Mouse (Mus musculus) spleen, adult 10 weeks (tissue): Measurements from ENCODE around the gene Mup11. TPM values are rescaled to one million over a fixed set of nuclear protein-coding genes. Genes with fewer than 3 reads are reported as not detected.

ENCODE experiments used
- polyA plus RNA-seq: library from polyadenylated mRNA; stranded (reverse); fragments of 350-450 nt; fragmentation: Illumina TruSeq; extraction: RNeasy Lipid Tissue Mini Kit (QIAGEN cat#74804); gene quantifications from one replicate; pipeline ENCODE4 v1.2.3, GENCODE M21; 2015; ENCODE audit warnings: low replicate concordance; ENCODE audit not compliant: insufficient read depth

Gene Mup11
- not detected for polyA plus RNA-seq

GRCm38 (mm10) chr4:60662311-60662710 is at the start of gene Mup11:
Gene Mup11, minus strand, starts transcription at chr4:60662411.

Other genes with a start within 250 kb of the Mup11 start
- not detected for gene Mup9, start 240.5 kb downstream of the Mup11 start, polyA plus RNA-seq
- not detected for gene Mup1, start 160.5 kb downstream of the Mup11 start, polyA plus RNA-seq
- not detected for gene Mup10, start 80.2 kb downstream of the Mup11 start, polyA plus RNA-seq
- gene Mup12, start 78.9 kb upstream of the Mup11 start, polyA plus RNA-seq = not detected
- gene Mup22, start 159.1 kb upstream of the Mup11 start, polyA plus RNA-seq = not detected